Mouse (Mus musculus): ENCODE data around the gene Olfr1414. TPM values are rescaled to one million over a fixed set of nuclear protein-coding genes. Genes with fewer than 3 reads are reported as not detected.

Olfr1414 gene
- polyA plus RNA-seq, 1 experiment from 2014 or later, result not detected

DNA sequence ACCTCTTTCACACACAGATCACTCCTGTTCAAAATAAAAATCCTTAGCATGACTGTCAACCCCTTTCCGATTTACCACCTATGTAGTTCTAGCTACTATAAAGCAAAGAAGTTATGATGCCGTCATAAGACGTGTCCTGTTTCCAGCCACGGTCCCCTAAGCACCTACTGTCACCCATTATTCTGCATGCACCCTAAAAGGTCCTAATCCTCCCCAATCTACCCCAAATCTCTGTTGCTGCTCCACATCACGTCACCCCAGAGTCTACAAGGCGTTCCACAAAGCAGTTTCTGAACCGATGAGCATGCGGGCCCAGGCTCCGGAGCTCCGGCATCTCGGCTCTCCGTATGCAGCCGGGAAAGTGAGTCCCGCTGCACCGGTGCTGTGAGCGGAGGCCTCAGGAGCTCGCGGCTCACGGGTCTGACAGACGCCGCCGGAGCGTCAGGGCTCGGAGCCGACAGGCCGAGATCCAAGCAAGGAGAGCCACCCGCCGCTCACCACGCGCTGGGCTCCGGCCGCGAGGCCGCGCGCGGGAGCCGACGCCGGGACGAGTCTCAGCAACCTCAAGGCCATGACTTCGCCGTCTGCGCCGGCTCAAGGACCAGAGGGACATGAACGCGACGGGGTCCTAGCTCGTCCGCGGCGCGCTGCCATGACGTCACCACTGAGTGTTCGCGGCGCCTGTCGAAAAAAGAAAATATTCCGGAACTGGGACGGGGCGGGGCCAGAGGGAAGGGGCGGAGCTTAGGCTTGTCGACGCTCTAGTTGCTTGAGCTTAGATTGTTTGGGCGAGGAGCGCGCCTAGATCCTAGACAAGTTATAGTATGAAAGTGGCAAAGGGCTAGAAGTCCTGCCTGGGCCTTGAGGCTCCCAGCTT, 45.1 kb downstream of the Olfr1414 start, which contains the start of gene Ndufa10:
Ndufa10 (minus strand) TSS at position 696 of the 877 bp plus-strand sequence.
- H3K9ac ChIP-seq, result peak within 1 kb of the TSS; percentile 96
- no peaks in the 10 kb centered on the region for H3K9me3 ChIP-seq (replicated peaks)
- H3K4me1 ChIP-seq, result peaks cover 17% of the 10 kb centered on the region
- peak; percentile 94 for ATAC-seq (replicated peaks; ENCODE audit: low FRiP score)
- H3K27ac ChIP-seq, result peak within 1 kb of the TSS; percentile 74
- H3K4me2 ChIP-seq, result peak within 1 kb of the TSS; percentile 85
- peak within 1 kb of the TSS; percentile 91 for H3K4me3 ChIP-seq (replicated peaks)
- H3K27me3 ChIP-seq, result peaks cover 16% of the 10 kb centered on the region
- peaks cover 29% of the 10 kb centered on the region for H3K36me3 ChIP-seq
- 1% methylated on average over 67 of the region's 67 CpGs for WGBS

DNA sequence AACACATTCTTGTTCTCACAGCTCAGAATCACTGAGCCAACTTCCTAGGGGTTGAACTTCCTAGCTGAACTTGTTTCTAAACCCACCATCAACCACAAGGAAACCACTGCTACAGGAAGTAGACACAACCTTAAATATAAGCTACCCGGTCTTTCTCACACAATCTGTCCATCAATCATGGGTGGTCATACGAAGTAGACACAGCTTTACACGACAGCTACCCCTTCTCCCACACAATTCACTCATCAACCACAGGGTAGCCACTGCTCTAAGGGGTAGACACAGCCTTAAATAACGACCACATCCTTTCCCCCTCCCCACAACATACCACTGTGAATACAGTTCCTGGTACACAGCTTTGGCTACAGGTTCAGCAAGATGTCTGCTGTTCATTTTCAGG, 49.6 kb downstream of the Olfr1414 start:
- Histone ChIP-seq H3K27me3 (no peaks in the 10 kb centered on the region), H3K4me3 (replicated peaks) (no peak overlapping the region), H3K27ac (no peak overlapping the region), H3K36me3 (peaks cover 75% of the 10 kb centered on the region), H3K9ac (no peak overlapping the region), H3K4me1 (peaks cover 11% of the 10 kb centered on the region), H3K9me3 (replicated peaks) (no peaks in the 10 kb centered on the region), H3K4me2 (no peak overlapping the region)
- ATAC-seq (replicated peaks; ENCODE audit: low FRiP score), result no peak
- 84% methylated on average over 4 of the region's 4 CpGs for WGBS

DNA sequence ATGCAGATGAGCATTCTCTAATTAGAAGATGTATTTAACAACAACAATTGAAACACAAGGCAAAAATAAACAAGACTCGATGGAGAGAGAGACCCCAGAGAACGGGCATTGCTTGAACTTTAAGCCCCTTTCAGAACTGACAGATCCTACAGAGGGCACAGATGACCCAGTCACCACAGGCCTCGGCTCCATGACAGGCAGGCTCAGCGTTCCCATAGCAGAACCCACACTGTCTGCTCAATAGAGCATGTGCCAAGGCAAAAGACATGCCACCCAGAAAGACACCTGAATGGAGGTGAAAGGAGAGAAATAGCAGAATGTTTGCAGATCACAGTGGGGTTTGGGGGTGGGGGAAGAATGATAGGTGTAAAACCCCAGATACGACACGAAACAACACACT, 60.0 kb downstream of the Olfr1414 start:
- no peaks in the 10 kb centered on the region for H3K4me1 ChIP-seq
- H3K27ac ChIP-seq, result no peak overlapping the region
- no peak overlapping the region for H3K4me2 ChIP-seq
- no peak overlapping the region for H3K9ac ChIP-seq
- H3K4me3 ChIP-seq (replicated peaks), result no peak overlapping the region
- H3K27me3 ChIP-seq, result no peaks in the 10 kb centered on the region
- no peaks in the 10 kb centered on the region for H3K9me3 ChIP-seq (replicated peaks)
- WGBS, result 88% methylated on average over 6 of the region's 6 CpGs
- peaks cover 93% of the 10 kb centered on the region for H3K36me3 ChIP-seq
- ATAC-seq (replicated peaks; ENCODE audit: low FRiP score), result no peak

DNA sequence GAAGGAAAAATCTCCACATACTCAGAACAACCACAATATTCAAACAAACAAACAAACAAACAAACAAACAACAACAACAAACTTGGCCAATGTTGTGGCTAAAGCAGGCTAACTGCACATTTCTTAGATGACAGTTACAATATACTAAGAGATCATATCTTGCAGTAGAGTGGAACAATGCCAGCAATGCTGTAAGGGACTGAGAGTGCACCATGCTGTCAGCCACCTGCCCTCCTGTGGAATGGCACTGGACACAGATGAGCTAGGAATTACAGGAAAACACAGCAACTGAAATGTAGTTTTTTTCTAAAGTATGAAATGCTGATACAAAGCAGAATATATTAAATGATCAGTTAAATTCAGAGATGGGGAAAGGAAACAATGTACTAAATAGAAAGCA, 60.7 kb downstream of the Olfr1414 start:
- no peaks in the 10 kb centered on the region for H3K4me1 ChIP-seq
- no peak for ATAC-seq (replicated peaks; ENCODE audit: low FRiP score)
- no peak overlapping the region for H3K4me2 ChIP-seq
- H3K9me3 ChIP-seq (replicated peaks), result no peaks in the 10 kb centered on the region
- no peak overlapping the region for H3K27ac ChIP-seq
- H3K36me3 ChIP-seq, result peaks cover 94% of the 10 kb centered on the region
- H3K27me3 ChIP-seq, result no peaks in the 10 kb centered on the region
- no peak overlapping the region for H3K4me3 ChIP-seq (replicated peaks)
- H3K9ac ChIP-seq, result no peak overlapping the region

Small RNA genes lying within 50 kb of the gene (microRNA-seq; reads per million reads assigned to microRNA genes)
- gene Mir6900, result 0.89 reads per million

Other genes with a start within 250 kb of the Olfr1414 start
- gene Ndufa10, start 44.8 kb downstream of the Olfr1414 start, polyA plus RNA-seq (2015; fragmentation: Nextera tagmentation; extraction: Ambion mirVana), result 303 and 309 TPM in 2 replicates
- not detected in 2 replicates for gene Olfr1416, start 33.5 kb downstream of the Olfr1414 start, polyA plus RNA-seq (2015; fragmentation: Nextera tagmentation; extraction: Ambion mirVana)
- gene Olfr1415, start 22.6 kb downstream of the Olfr1414 start, polyA plus RNA-seq (2015; fragmentation: Nextera tagmentation; extraction: Ambion mirVana), result not detected in 2 replicates
- not detected in 2 replicates for gene Olfr1413, start 52.7 kb upstream of the Olfr1414 start, polyA plus RNA-seq (2015; fragmentation: Nextera tagmentation; extraction: Ambion mirVana)
- not detected in 2 replicates for gene Olfr1412, start 67.1 kb upstream of the Olfr1414 start, polyA plus RNA-seq (2015; fragmentation: Nextera tagmentation; extraction: Ambion mirVana)
- gene Olfr1411, start 75.8 kb upstream of the Olfr1414 start, polyA plus RNA-seq (2015; fragmentation: Nextera tagmentation; extraction: Ambion mirVana), result not detected in 2 replicates
- gene Olfr1410, start 87.1 kb upstream of the Olfr1414 start, polyA plus RNA-seq (2015; fragmentation: Nextera tagmentation; extraction: Ambion mirVana), result not detected in 2 replicates
- gene Olfr12, start 99.1 kb upstream of the Olfr1414 start, polyA plus RNA-seq (2015; fragmentation: Nextera tagmentation; extraction: Ambion mirVana), result not detected in 2 replicates
- gene Cops9, start 123.3 kb upstream of the Olfr1414 start, polyA plus RNA-seq (2015; fragmentation: Nextera tagmentation; extraction: Ambion mirVana), result 409 and 435 TPM in 2 replicates
- gene Otos, start 130.2 kb upstream of the Olfr1414 start, polyA plus RNA-seq (2015; fragmentation: Nextera tagmentation; extraction: Ambion mirVana), result 0.33 and 0.39 TPM in 2 replicates